Mouse (Mus musculus) hindlimb bud, embryonic 11.5 days (tissue): Measurements from ENCODE around the gene Gstm2.
"Not testable (repeated sequence)": the region's sequence is repeated elsewhere in the genome, so short reads cannot be mapped to it uniquely, and the experiment has no call there.

Source experiments
- DNase-seq: peaks from one replicate; pipeline ENCODE4 v3.0.0-alpha.2; 2012; ENCODE audit warnings: low read depth, low spot score; ENCODE audit errors: extremely low spot score

The Gstm2 gene

GRCm38 (mm10) chr3:107986041-107986562, at the start of gene Gstm2:
TSS of gene Gstm2 (minus strand) at chr3:107986453.
- DNase-seq, result peak; percentile 31

- DNase-seq, result no peak
Measured at GRCm38 (mm10) chr3:108033156-108033555, 46.9 kb upstream of the Gstm2 start.

- DNase-seq, result no peak
Measured at GRCm38 (mm10) chr3:108032113-108032512, 45.9 kb upstream of the Gstm2 start.

- no peak for DNase-seq
Measured at GRCm38 (mm10) chr3:108028641-108029365, 42.5 kb upstream of the Gstm2 start.

GRCm38 (mm10) chr3:108026597-108026996, 40.3 kb upstream of the Gstm2 start:
- DNase-seq, result no peak

GRCm38 (mm10) chr3:108026049-108026448, 39.8 kb upstream of the Gstm2 start:
- no peak for DNase-seq

- no peak for DNase-seq
Measured at GRCm38 (mm10) chr3:108025318-108025717, 39.1 kb upstream of the Gstm2 start.

- no peak for DNase-seq
Measured at GRCm38 (mm10) chr3:108022650-108023049, 36.4 kb upstream of the Gstm2 start.

GRCm38 (mm10) chr3:108020351-108021022, 34.2 kb upstream of the Gstm2 start:
- DNase-seq, result not testable (repeated sequence)

- not testable (repeated sequence) for DNase-seq
Measured at GRCm38 (mm10) chr3:108019226-108019625, 33.0 kb upstream of the Gstm2 start.

- DNase-seq, result no peak
Measured at GRCm38 (mm10) chr3:108018190-108018820, 32.1 kb upstream of the Gstm2 start.

GRCm38 (mm10) chr3:108017473-108018189, 31.4 kb upstream of the Gstm2 start, which contains the start of gene Gstm1:
TSS of gene Gstm1 (minus strand) at chr3:108017973.
- DNase-seq, result peak; percentile 94

GRCm38 (mm10) chr3:108016468-108016867, 30.2 kb upstream of the Gstm2 start:
- not testable (repeated sequence) for DNase-seq

GRCm38 (mm10) chr3:108014974-108015346, 28.7 kb upstream of the Gstm2 start:
- DNase-seq, result no peak

GRCm38 (mm10) chr3:108014098-108014973, 28.1 kb upstream of the Gstm2 start:
- no peak for DNase-seq

- no peak for DNase-seq
Measured at GRCm38 (mm10) chr3:108013331-108013871, 27.1 kb upstream of the Gstm2 start.

GRCm38 (mm10) chr3:108011558-108011957, 25.3 kb upstream of the Gstm2 start:
- no peak for DNase-seq

- DNase-seq, result no peak
Measured at GRCm38 (mm10) chr3:108010286-108010685, 24.0 kb upstream of the Gstm2 start.

GRCm38 (mm10) chr3:108002021-108002420, 15.8 kb upstream of the Gstm2 start:
- DNase-seq, result no peak

GRCm38 (mm10) chr3:107999491-107999890, 13.2 kb upstream of the Gstm2 start:
- DNase-seq, result no peak
